Mouse (Mus musculus) liver, embryonic 14.5 days (tissue): ENCODE results near the gene Zfp740. TPM values are rescaled to one million over a fixed set of nuclear protein-coding genes. Genes with fewer than 3 reads are reported as not detected.

ENCODE experiments used
- ATAC-seq: fragments of 200-750 bp; cut with Nextera tagmentation; 2 replicates; pipeline ENCODE4 v1.8.0; 2017; ENCODE audit warnings: moderate number of reproducible peaks, mild to moderate bottlenecking, moderate library complexity; ENCODE audit not compliant: insufficient read depth
- DNase-seq, 3 experiments: peaks; one replicate each; pipeline ENCODE4 v3.0.0-alpha.2; 2012 to 2013; ENCODE audit warnings: low read depth in 3 of 3, low spot score in 3 of 3
- H3K27ac ChIP-seq: fragments of 300-500 bp; sonication (generic); 2 replicates; pipeline ENCODE4 v1.5.1; 2014; ENCODE audit warnings: moderate library complexity, mild to moderate bottlenecking, control low read depth, inconsistent platforms
- H3K27me3 ChIP-seq: fragments of 300-500 bp; sonication (generic); 2 replicates; pipeline ENCODE4 v1.6.1; 2014; ENCODE audit warnings: mild to moderate bottlenecking, low read length, moderate library complexity; ENCODE audit not compliant: control insufficient read depth, insufficient read depth
- H3K36me3 ChIP-seq: fragments of 300-500 bp; sonication (generic); replicated peaks from 2 replicates; pipeline ENCODE4 v1.6.1; 2014; ENCODE audit warnings: low read depth; ENCODE audit not compliant: control insufficient read depth, insufficient read depth
- H3K4me1 ChIP-seq, 2 experiments: fragments of 200-500 bp in 1 of 2; fragments of 300-500 bp in 1 of 2; sonication (generic) in 1 of 2; replicated peaks; 2 replicates each; pipeline ENCODE4 v1.6.1; 2012 to 2014; ENCODE audit warnings: antibody characterized with exemption in 1 of 2, inconsistent platforms in 1 of 2, low read length in 1 of 2; ENCODE audit not compliant: control insufficient read depth in 2 of 2, insufficient read depth in 2 of 2
- H3K4me2 ChIP-seq: fragments of 300-500 bp; sonication (generic); 2 replicates; pipeline ENCODE4 v1.6.1; 2014; ENCODE audit warnings: low read depth, mild to moderate bottlenecking, control low read depth, moderate library complexity
- H3K4me3 ChIP-seq, 2 experiments: fragments of 200-500 bp in 1 of 2; fragments of 300-500 bp in 1 of 2; sonication (generic) in 1 of 2; 2 replicates each; pipeline ENCODE4 v1.5.1; 2012 to 2014; ENCODE audit warnings: low read depth in 2 of 2, low read length in 2 of 2, mild to moderate bottlenecking in 2 of 2, control low read depth in 1 of 2, inconsistent platforms in 1 of 2, moderate library complexity in 1 of 2; ENCODE audit not compliant: insufficient read depth in 1 of 2
- H3K9ac ChIP-seq: fragments of 300-500 bp; sonication (generic); replicated peaks from 2 replicates; pipeline ENCODE4 v1.6.1; 2014; ENCODE audit warnings: mild to moderate bottlenecking, control low read depth, moderate library complexity
- H3K9me3 ChIP-seq: fragments of 300-500 bp; sonication (generic); 2 replicates; pipeline ENCODE4 v1.6.1; 2016; ENCODE audit warnings: low read length, mixed read lengths; ENCODE audit not compliant: control insufficient read depth
- CTCF ChIP-seq: IDR thresholded peaks from 2 replicates; pipeline ENCODE4 v1.5.1; 2016; ENCODE audit warnings: antibody characterized with exemption, low read depth, control low read depth
- EP300 ChIP-seq: IDR thresholded peaks from 2 replicates; pipeline ENCODE4 v1.6.1; 2016; ENCODE audit warnings: antibody characterized with exemption, low read depth
- WGBS: fragments of 180-500 bp; shearing (Covaris S2); extraction: QIAGEN DNeasy Blood & Tissue Kit; methylation state at CpG from one replicate; pipeline ENCODE4 v1.1.7; 2014; ENCODE audit not compliant: insufficient replicate concordance; 5-methylcytosine and 5-hydroxymethylcytosine counted together
- polyA plus RNA-seq, 2 experiments: library from polyadenylated mRNA; depleted of rRNA in 1 of 2; stranded (reverse) in 1 of 2; unstranded in 1 of 2; fragments of >200 nt; fragmentation: Nextera tagmentation in 1 of 2; extraction: Ambion mirVana in 1 of 2; gene quantifications; 2 replicates each; pipeline versions ENCODE4 v1.2.1 to v1.2.3; 2012 to 2014

The Zfp740 gene
- polyA plus RNA-seq, 2 experiments, result 12.0 to 14.9 TPM

DNA sequence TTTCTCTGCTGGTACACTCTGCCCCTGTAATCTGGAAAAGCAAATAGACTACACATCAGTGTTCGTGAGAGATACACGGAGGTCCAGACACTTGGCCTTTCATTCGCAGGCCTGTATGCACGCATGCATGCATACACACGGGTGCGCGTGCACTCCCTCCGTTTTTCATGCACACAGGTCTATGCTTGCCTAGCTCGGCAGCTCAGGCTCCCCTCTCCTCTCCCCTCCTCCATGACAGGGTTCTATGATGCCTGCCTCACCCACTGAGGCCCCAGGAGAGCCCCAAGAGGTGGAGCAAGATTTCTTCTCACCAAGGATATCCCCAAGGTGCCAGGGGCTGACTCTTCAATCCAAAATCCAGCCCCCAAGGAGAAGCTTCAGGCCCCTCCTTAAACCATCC, 46.9 kb downstream of the Zfp740 start:
- no peak overlapping the region for H3K4me2 ChIP-seq
- ATAC-seq, result no peak
- H3K4me1 ChIP-seq, result 0 out of 4 replicates have a peak, but pooled peaks cover 0 to 5% of the 10 kb centered on the region in 2 experiments
- H3K4me3 ChIP-seq, result no peak overlapping the region
- H3K27ac ChIP-seq, result no peak overlapping the region
- no peak for DNase-seq
- TF ChIP-seq CTCF (no peak), EP300 (no peak)
- 57% methylated on average over 9 of the region's 9 CpGs for WGBS
- no peak overlapping the region for H3K9ac ChIP-seq
- H3K9me3 ChIP-seq, result no peaks in the 10 kb centered on the region
- H3K27me3 ChIP-seq, result peaks cover 59% of the 10 kb centered on the region
- no peaks in the 10 kb centered on the region for H3K36me3 ChIP-seq

- Histone ChIP-seq H3K27me3 (peaks cover 58% of the 10 kb centered on the region), H3K27ac (no peak overlapping the region), H3K9ac (no peak overlapping the region), H3K36me3 (no peaks in the 10 kb centered on the region), H3K9me3 (no peaks in the 10 kb centered on the region), H3K4me2 (no peak overlapping the region), H3K4me3 (no peak overlapping the region), H3K4me1 (0 out of 4 replicates have a peak, but pooled peaks cover 0 to 5% of the 10 kb centered on the region in 2 experiments)
- no peak for ATAC-seq
- DNase-seq, result no peak
- TF ChIP-seq EP300, result no peak
- no peak for TF ChIP-seq CTCF
- 55% methylated on average over 5 of the region's 5 CpGs for WGBS
These were observed 47.5 kb downstream of the Zfp740 start for GRCm38 (mm10) chr15:102250521-102250920.

GRCm38 (mm10) chr15:102255547-102256255, 52.7 kb downstream of the Zfp740 start:
- no peak for TF ChIP-seq CTCF
- no peak for TF ChIP-seq EP300
- H3K4me1 ChIP-seq, result no peaks in the 10 kb centered on the region
- H3K36me3 ChIP-seq, result no peaks in the 10 kb centered on the region
- H3K9me3 ChIP-seq, result no peaks in the 10 kb centered on the region
- 36% methylated on average over 14 of the region's 14 CpGs for WGBS
- ATAC-seq (no peak), DNase-seq (no peak)
- peaks cover 54% of the 10 kb centered on the region for H3K27me3 ChIP-seq
- H3K9ac ChIP-seq, result no peak overlapping the region
- H3K4me3 ChIP-seq, result no peak overlapping the region
- H3K27ac ChIP-seq, result no peak overlapping the region
- H3K4me2 ChIP-seq, result no peak overlapping the region

- Histone ChIP-seq H3K27me3 (peaks cover 54% of the 10 kb centered on the region), H3K4me2 (peak overlapping the region; percentile 49), H3K27ac (no peak overlapping the region), H3K9me3 (no peaks in the 10 kb centered on the region), H3K4me1 (no peaks in the 10 kb centered on the region), H3K4me3 (peak overlapping the region in 1 of 2 experiments; percentile 38; a peak in 2 of 4 replicates), H3K9ac (no peak overlapping the region), H3K36me3 (no peaks in the 10 kb centered on the region)
- ATAC-seq (no peak), DNase-seq (no peak)
- TF ChIP-seq CTCF (no peak), EP300 (no peak)
- 12% methylated on average over 22 of the region's 22 CpGs for WGBS
These were observed 53.6 kb downstream of the Zfp740 start for GRCm38 (mm10) chr15:102256431-102257201.
